Mouse (Mus musculus) kidney, postnatal 10 days (tissue): ENCODE data around the gene Prdm10.

ENCODE experiments used
- DNase-seq: peaks from one replicate; pipeline ENCODE4 v3.0.0; 2021; ENCODE audit warnings: mixed read lengths

The Prdm10 gene

DNA sequence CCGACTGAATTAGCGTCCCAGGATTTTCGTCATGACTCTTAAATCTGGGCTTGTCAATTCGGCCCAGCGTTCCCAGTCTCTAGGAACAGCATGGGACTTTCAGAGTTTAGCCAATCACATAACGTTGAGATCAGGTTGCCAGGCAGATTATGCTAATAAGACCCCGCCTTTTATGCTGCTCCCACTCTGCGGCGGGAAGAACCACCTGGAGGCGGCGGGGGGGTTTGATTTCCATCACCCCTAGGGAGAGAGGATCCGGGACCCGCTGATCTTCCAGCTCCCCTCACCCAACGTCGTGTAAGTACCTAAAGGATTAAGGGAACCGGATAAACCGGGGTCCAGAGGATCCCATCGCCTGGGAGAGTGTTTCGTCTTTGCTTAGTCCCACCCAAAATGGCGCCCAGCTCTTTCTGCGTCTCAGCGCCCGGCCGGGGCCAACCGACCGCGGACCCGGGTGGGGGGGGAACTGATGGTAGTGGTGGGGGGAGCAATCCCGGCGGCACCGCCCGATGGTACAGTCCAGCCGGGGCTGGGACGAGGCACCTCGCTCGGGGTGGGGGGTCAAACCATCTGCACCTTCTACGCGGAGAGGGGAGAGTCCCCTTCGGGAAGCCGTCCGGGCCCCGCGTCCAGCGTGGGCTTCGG, at the start of gene Prdm10:
TSS of gene Prdm10 (plus strand) at position 173 of the 645 bp plus-strand sequence.
- DNase-seq: peak; percentile 97

DNA sequence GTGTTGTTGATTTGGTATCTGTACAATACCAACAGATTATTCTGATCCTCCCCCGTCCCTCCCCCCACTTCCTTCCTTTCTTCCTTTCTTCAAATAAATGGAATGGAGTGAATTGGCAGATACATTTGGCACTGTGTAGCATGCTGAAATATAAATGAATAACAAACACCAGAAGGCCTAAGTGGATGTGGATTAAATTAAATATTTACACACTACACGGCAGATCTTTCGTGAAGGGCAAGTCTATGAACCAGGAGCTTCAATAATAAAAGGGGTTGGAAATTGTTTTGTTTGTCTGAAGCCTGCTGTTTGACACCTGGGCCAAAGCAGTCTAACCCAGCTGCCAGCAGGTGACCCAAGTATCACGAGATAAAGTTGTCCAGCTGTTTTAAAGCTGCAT, 45.3 kb upstream of the Prdm10 start:
- DNase-seq: no peak

DNA sequence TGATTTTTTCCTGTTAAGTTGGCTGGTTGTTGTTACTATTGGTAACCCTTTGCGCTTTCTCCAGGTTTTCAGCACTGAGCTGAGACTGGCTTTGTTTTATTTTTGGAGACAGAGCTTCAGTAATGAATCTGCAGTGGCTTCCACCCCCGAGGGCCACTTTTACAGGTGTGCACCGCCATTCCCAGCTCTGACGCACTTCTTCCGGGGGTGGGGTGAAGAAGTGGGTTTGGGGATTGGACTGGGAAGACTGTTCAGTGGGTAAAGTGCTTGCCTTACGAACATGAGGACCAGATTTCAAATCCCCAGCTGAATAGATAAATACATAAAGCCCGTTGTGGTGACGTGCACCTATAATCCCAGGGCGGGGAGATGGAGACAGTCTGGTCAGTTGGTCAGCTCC, 44.8 kb upstream of the Prdm10 start:
- no peak for DNase-seq

DNA sequence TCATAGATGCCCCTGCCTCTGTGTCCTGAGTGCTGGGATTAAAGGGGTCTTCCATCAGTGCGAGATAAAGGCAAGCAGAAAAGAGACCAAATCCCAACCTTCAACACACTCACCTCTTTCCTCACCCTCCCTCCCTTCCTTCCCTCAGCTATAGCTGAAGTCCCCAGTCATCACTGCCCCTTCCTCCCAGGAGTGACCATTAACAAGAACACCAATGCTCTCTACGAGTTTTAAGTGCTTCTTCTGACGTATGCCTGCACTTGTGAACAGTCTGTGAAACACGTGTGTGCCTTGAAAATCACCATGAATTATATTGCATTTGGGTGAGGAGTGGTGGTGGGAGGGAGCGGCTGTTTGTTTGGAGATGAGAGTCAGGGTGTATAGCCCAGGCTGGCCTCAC, 44.3 kb upstream of the Prdm10 start:
- DNase-seq: no peak

DNA sequence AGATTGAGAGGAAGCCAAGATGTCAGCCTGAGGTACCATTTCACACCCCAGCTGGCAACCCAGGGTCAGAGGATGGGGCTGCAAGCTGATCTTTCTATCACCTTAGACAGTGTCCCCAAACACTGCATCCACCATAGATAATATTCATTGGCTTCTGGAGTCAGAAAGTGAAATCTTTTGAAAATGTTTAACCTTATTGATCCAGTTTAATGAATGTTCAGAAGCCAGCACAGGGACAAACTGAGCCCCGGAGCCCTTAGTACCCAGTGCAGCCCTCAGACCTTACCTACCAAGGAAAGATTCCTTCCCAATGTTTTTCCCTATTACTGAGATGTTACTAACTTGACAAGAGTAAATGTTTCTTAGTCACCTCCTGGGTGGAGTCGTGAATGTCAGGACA, 41.8 kb upstream of the Prdm10 start:
- no peak for DNase-seq

DNA sequence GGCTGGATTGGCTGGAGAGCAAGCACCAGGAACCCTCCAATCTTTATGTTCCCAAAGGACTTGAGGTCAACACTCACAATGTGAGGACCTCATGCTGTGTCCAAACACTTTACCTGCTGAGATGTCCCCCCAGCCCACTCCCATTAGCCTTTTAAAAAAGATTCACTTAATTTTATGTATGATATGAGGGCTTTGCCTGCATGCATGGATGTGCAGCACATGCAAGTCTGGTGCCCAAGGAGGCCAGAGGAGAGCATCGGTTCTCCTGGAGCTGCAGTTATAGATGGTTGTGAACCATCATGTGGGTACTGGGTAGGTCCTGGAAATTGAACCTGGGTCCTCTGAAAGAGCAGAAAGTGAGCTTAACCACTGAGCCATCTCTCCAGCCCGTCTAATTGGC, 40.8 kb upstream of the Prdm10 start:
- DNase-seq: no peak

DNA sequence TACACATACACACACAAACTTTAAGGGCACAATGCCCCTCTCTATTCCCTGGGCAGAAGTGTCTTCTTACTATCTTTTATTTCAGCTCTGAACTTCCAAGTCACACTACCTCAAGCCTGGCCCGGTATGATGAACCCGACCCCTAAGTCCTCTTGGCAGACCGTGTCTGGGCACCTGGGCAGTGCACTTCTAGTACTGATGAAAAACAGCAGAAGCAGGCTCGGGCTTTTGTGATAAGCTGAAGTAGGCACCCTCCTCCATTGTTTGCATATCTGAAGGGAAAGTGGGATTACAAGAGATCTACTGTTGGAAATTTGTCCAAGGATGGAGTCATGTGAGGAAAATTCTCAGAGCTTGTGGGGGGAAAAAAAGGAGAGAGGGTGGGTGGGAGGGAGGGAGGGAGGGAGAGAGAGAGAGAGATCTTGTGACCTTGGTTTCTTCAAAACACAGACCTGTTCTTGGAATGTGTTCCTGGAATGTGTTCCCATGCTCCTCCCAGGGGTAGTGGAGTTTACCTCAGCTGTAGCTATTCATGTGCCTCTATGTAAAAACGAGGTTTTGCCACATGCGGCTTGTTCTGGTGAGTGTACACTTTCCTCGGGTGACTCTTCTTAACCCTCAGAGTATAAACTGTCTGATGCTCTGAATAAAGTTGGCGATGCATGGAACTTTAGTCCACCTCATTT, 39.7 kb upstream of the Prdm10 start:
- DNase-seq: no peak

DNA sequence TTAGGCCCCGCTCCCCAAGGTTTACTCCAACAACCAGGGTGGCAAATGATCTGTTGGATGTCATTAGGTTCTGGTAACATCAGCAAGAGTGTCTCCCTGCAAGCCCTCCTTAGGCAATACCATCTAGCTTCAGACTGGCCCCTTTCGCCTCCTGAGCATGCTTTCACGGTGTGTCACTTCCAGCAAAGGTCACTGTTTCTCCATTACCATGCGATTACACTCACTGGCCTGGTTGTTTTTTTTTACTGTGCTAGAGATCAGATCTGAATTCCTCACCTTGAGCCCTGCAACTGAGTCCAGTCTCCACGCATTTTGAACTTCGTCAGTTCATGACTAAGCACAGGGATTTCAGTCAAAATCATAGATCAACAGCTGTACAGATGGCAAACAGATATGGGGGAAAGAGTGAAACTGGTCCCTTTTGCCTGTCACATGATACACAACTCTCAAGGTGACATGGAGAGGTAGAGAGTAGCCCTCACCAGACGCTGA, 39.1 kb upstream of the Prdm10 start:
- no peak for DNase-seq

DNA sequence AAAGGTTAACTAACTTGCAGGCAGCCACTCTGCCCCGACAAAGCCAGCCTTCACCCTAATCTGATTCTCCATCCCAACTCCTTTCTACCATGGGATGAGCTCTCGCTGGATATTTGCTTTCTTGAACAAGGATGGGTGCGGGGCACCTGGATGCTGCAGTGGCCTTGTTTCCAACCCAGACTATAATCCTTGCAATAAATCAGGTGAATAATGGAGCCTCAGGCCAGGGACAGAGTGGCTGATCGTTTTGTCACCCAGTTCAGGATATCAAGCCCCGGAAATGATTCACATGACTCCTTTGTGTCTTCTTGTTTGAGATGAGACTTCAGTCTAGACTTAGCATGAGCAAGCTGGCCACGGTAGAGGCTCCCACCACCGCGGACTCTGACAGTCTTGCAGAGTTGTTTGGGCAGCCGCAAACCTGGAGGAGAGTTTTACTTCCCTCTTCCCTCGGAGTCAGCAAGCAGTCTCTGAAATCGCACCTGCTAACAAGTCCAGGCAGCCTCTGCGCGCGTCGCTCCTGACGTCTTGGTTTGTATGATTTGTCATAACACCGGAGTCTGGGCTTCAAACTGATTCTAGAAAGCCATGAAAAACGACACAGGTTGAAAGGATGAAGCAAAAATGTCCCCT, 36.9 kb upstream of the Prdm10 start:
- no peak for DNase-seq

DNA sequence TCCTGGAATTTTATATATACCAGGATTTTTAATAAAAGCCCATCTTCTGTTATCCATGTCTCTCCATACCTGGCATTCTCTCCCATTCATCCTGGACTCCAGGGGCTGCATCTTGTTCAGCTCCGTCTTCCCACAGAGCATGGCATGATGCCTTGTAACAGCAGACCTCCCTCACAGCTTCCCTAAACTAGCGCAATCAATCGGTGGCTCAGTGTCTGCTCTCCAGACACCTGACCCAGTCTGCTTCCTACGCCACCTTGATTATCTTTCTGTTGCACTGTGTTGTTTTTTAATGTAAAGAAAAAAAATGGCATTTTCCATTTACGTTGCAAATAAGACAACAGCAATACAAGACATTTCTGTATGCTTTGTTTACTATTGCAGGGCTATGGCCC, 36.4 kb upstream of the Prdm10 start:
- no peak for DNase-seq

DNA sequence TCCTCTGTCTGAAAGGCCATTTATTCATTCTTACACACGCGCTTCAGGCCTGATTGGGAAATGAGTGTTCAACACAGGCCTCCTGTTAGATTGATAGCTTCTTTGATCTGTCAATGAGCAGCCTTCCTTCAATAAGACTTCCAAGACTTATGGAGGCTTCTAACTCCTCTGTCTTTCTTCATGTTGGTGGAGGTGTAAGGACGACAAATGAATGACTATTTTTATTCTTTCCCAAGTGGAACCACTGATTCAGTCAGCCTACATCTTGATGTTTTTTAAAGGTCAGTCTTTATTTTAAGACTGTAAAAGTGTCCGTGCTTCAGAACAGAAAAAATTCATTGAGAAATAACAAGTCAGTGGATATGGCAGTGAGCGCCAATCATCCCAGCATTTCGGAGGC, 35.3 kb upstream of the Prdm10 start:
- DNase-seq: no peak

DNA sequence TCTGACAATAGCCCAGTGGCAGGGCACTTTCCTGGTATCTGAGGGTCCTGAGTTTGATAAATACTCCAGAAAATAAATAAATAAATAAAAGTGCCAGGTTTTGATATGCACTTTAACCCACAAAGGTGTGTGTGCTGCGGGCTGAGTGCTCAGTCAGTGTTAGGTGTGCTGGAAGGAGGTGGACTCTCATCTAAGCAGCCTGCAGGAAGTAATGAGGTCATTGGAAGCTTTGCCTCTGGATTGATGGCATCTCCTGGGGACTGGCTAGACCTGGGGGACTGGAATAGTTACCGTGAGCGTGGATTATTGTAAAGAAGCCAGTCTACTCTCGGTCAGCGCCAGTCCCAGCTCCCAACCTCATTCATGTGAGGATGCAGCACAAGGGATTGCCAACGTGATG, 33.9 kb upstream of the Prdm10 start:
- no peak for DNase-seq

DNA sequence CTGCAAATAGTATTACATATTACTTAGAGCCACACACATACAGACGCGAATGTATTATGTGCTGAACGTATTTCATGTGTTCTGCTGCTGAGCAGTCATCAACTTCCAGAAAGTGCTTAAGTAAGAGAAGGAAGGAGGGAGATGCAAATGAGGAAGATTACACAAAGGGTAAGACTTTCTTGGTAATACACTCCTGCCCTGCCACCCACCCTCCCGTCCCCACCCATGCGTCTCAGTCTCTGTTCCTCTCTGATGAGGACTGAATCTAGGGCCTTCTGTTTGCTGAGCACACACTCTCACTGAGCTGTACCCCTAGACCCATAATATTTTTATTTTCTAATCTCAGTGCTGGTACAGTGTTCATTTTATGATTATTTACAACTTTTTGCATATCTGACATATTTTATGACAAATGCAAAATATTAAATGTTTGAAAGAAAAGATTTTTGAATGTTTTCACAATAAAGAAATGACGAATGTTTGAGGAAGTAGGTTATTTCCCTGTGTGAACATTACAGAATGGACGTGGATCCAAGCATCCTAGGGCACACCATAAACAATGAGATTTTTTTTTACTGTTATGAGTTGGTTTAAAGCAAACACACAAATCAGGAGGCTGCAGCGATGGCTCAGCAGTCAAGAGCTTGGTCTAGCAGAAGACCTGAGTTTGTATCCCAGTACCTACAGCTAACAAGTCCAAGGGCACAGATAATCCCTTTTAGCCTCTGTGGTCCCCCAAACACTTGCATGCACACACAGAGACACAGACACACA, 32.7 kb upstream of the Prdm10 start:
- no peak for DNase-seq

DNA sequence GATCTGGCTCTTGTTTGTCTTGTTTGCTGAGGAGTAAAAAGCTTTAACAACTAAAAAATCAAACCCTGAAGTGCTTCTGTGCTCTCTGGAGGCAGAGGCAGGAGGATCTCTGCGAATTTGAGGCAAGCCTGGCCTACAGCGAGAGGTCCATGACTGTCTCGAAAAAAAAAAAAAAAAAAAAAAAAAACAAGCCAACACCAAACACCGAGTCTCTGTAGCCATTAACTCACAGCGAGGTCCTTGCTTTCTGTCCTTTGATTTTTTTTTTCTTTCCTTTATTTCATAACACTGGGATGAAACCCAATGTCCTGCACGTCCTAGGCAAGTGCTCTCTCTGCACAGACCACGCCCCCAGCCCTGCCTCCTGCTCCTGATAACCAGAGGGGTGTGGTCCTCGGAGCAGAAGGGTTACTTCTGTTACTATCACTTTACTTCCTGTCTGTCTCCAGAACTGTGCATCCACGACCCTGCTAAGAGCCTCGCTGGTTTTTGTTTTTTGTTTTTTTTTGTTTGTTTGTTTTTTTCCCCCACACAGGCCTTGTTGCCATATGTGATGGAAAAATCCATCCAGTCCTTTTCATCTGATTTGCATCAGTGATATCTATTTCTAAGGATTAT, 28.0 kb upstream of the Prdm10 start:
- DNase-seq: peak; percentile 57

DNA sequence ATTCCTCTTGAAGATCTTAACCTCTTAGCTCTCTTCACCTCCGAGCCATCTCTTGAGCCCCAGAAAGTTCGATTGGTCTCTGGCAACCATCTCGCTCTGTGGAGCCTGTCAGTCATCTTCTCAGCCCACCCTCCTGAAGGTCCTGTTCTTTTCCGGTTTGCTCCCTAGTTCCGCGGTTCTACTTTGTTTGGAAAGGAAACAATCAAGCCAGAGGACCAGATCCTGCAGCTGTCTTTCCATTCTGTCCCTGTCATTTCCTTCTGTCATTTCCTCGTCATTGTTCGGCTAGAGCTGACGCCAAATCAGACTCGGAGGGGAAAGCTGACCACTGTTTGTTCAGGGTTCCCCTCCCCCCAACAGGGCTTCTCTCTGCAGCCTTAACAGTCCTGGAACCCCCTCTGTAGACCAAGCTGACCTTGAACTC, 27.0 kb upstream of the Prdm10 start:
- peak; percentile 62 for DNase-seq

DNA sequence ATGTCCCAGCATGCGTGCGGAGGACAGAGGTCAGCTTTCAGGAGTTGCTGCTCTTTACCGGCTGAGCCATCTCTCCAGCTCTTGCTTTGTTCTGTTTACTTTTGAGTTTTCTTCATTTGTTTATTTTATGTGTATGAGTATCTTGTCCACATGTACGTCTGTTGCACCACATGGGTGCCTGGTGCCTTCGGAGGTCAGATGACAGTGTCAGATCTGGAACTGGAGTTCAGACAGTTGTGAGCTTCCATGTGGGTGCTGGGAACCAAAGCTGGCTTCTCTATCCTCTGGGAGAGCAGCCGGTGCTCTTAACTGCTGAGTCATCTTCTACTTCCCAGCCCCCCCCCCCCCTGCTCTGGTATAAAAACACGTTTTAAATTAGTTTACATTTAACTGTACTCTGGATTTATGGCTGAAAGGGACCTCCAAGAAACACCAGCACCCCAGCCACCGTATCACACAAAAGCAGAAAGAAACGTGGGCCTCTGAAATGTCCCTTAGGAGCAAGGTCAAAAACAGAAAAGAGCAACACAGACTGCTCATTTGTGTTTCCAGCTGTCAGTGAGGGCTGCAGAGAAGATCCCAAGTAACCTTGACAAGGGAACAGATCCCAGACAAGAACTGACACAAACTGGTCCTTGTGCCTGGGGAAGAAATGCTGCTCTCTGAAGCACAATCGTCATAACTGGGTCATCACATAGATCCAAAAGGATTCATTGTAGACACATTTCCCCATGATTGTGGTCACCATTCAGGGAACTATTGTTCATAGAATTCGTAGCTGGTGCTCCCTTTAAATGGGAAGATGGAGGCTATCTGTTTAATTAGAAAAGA, 26.3 kb upstream of the Prdm10 start:
- DNase-seq: no peak

DNA sequence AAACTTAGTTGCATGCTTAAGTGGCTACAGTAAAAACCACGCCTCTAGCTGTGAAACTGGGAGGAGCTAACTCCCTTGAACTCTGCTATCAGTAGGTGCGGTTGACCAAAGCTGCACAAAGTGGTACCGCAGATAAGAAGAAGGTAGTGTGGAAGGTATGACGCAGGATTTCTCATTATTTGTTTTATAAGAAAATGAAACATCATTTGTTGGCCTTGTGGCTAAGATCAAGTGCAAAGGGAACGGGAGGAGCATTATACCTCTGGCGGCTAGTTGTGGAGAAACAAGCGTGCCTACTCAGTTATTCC, 25.7 kb upstream of the Prdm10 start:
- no peak for DNase-seq

DNA sequence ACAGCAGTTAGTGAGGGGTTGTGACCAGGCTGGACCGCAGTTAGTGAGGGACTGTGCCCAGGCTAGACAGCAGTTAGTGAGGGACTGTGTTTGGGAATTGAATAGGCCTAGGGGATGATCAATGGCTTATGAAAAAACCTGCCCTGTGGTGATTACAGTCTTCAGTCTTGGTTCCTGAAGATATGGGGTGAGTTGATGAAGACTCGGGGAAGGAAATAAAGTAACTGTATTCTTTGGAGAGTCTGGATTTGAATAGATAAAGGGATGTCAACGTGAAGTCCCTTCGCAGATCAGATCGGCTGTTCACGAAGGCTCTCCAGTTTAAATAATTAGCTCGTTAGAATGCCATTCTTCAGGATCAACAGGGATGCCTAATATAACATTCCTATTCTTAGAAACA, 24.4 kb upstream of the Prdm10 start:
- no peak for DNase-seq

DNA sequence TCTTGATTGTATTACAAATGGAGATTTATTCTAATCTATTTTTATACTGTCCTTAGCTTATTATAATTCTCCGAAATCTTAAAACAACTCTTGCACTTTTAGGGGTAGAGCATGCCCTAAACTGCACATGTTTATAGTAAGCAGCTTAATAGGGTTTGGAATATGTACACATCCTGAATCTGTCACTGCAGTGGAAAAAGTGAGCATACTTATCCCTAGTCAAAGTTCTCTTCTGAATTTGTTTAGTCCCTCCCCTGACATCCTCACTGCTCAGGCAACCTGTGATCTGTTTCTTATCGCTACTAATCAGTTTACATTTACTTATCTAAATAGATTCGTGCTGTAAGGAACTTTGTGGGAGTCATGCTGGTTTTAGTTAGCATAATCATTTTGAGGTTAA, 22.1 kb upstream of the Prdm10 start:
- no peak for DNase-seq

DNA sequence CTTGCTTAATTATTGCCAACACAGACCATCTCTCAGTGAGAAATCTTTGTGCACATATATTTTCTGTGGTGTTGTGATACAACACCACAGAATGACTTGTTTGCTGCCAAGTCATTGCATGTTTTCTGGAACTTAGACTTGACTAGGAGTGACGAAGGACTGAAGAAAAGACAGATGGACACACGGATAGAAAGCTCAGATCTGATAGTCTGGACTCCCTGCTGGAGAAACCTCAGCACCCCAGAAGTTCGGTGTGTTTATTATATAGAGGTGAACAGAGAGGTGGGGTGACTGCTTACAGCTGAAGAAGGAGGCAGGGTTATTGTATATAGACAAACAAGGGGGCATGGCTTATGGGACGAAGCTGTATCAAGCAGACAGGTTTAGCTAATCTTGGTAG, 20.1 kb upstream of the Prdm10 start:
- DNase-seq: no peak

DNA sequence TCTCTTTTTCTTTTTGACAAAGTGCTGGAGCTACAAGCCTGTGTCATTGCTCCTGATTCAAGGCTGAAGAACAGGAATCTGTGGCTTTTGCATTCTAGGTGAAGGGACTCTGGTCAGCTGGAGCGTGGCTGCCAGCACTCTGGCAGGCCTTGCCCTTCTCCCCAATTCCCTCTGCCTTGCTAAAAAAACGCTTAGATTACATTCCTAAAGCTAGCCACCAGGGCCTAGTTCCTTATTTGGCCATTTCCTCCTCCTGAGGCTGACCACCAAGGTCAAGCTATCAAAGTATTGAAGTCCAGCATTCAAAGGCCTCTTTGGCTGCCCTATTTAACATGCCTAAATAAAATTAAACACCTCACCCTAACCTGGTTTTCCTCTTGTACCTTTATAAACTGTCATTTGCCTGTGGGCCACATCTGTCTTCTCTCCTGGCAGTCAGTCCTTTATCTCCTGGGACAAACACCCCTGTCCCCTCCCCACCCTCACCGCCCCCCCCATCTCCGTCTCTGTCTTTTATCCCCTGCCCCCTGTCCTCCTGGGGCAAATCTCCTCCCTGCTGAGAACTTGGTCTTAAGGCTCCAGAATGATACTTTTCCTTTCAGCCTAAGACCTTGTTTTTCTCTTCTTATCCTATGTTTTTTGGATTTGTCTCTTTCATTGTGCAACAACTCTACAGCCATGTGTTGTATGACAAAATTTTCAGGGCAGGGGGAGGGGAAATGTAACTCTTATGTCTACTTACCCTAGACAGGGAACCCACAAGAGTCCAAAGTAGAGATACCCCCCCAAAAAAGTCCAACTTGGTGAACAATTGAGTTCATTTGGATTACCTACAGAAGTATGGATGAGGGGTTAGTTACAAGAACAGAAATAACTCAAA, 17.9 kb upstream of the Prdm10 start:
- peak; percentile 46 for DNase-seq
